ENCODE assay signal across 8 mouse cellular contexts in the genomic region with DNA sequence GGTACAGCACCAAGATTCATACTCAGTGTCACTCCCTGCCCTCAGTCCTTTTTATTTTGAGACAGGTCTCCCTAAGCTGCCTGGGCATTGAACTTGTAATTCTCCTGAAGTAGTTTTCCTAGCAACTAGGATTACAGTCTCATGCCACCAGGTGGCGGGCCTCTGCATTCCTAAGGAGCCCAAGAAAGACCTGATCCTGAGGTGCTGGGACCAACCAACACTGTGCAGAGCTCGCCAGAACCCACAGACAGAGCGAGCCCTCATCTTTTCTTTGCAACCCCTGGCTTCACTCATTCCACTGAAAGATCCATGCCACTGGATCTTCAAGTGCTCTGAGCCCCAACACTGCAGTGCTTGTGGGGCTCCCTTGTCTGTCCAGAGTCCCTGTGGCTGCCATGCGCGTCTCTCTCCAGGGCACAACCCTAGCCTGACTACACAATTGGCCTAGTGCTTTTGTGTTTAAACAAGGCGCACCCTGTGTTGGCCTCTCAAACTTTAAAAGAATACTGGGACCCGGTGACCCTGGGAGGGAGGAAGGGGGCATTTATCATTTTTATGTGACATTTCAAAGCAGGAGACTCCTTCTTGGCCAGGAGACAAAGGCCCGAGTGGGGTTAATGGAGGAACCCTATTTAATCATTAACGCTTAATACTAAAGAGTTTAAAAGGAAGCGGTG.
DNase-seq lines count a peak whose midpoint lies in the region; ATAC-seq and TF ChIP-seq lines count a peak whose summit lies in the region.

No protein-coding gene starts in this region.

- no peaks in the 10 kb centered on the region for H3K9me3 ChIP-seq in midbrain, embryonic 11.5 days (ENCODE audit: control insufficient read depth, low read length)
- no peaks in the 10 kb centered on the region for H3K9me3 ChIP-seq in midbrain, embryonic 15.5 days
- H3K9me3 ChIP-seq in neural tube, embryonic 13.5 days, result no peaks in the 10 kb centered on the region

- no peak overlapping the region for H3K4me3 ChIP-seq in cerebellum, adult 2 months (replicated peaks; ENCODE audit: insufficient read depth, low read depth, low read length)
- no peak overlapping the region for H3K4me3 ChIP-seq in midbrain, embryonic 11.5 days (ENCODE audit: low read depth, low read length)
- no peak overlapping the region for H3K4me3 ChIP-seq in midbrain, embryonic 15.5 days
- H3K4me3 ChIP-seq in neural tube, embryonic 13.5 days, result no peak overlapping the region

- H3K27me3 ChIP-seq in cerebellum, adult 2 months (ENCODE audit: control insufficient read depth, insufficient read depth, low read length), result no peaks in the 10 kb centered on the region
- no peaks in the 10 kb centered on the region for H3K27me3 ChIP-seq in midbrain, embryonic 11.5 days (ENCODE audit: control insufficient read depth, insufficient read depth, low read length)
- H3K27me3 ChIP-seq in midbrain, embryonic 15.5 days (replicated peaks), result 0 out of 2 replicates have a peak, but pooled peaks cover 6% of the 10 kb centered on the region
- peaks cover 53% of the 10 kb centered on the region for H3K27me3 ChIP-seq in neural tube, embryonic 13.5 days

- TF ChIP-seq POLR2A in cerebellum, adult 2 months (IDR thresholded peaks at IDR 0.05; ENCODE audit: borderline replicate concordance, insufficient read depth, low read length), result no peak

- H3K4me2 ChIP-seq in midbrain, embryonic 11.5 days, result no peak overlapping the region
- H3K4me2 ChIP-seq in midbrain, embryonic 15.5 days, result no peak overlapping the region
- no peak overlapping the region for H3K4me2 ChIP-seq in neural tube, embryonic 13.5 days

- H3K4me1 ChIP-seq in cerebellum, adult 2 months (ENCODE audit: control insufficient read depth, insufficient read depth, low read length), result no peaks in the 10 kb centered on the region
- H3K4me1 ChIP-seq in midbrain, embryonic 11.5 days (ENCODE audit: control insufficient read depth, insufficient read depth, low read length), result no peaks in the 10 kb centered on the region
- H3K4me1 ChIP-seq in midbrain, embryonic 15.5 days, result no peaks in the 10 kb centered on the region
- H3K4me1 ChIP-seq in neural tube, embryonic 13.5 days (replicated peaks), result peaks cover 30% of the 10 kb centered on the region

- no peak for ATAC-seq in midbrain, embryonic 11.5 days (ENCODE audit: low FRiP score)
- no peak for ATAC-seq in midbrain, embryonic 15.5 days (replicated peaks)
- peak; percentile 59; the same call in 1 of the 2 replicates for ATAC-seq in neural tube, embryonic 13.5 days (ENCODE audit: low read depth)

- no peak overlapping the region for H3K9ac ChIP-seq in midbrain, embryonic 11.5 days (ENCODE audit: low read length)
- no peak overlapping the region for H3K9ac ChIP-seq in midbrain, embryonic 15.5 days
- no peak overlapping the region for H3K9ac ChIP-seq in neural tube, embryonic 13.5 days

- peak; percentile 29; the same call in 1 of the 2 replicates for TF ChIP-seq CTCF in cerebellum, adult 2 months (IDR thresholded peaks at IDR 0.05; ENCODE audit: borderline replicate concordance, insufficient read depth, low read depth, low read length)

- WGBS in cerebellum, adult 2 months, result 58% methylated on average over 10 of the region's 10 CpGs
- 54% methylated on average over 10 of the region's 10 CpGs for WGBS in midbrain, embryonic 11.5 days
- WGBS in midbrain, embryonic 15.5 days, result 45% methylated on average over 10 of the region's 10 CpGs
- 9% methylated on average over 10 of the region's 10 CpGs for WGBS in neural tube, embryonic 13.5 days

- no peaks in the 10 kb centered on the region for H3K36me3 ChIP-seq in midbrain, embryonic 11.5 days (ENCODE audit: control insufficient read depth, insufficient read depth, low read length)
- H3K36me3 ChIP-seq in midbrain, embryonic 15.5 days (replicated peaks), result no peaks in the 10 kb centered on the region
- H3K36me3 ChIP-seq in neural tube, embryonic 13.5 days, result no peaks in the 10 kb centered on the region

- H3K27ac ChIP-seq in cerebellum, adult 2 months (ENCODE audit: insufficient read depth, low read length), result no peak overlapping the region
- H3K27ac ChIP-seq in midbrain, embryonic 11.5 days (ENCODE audit: low read depth, low read length), result no peak overlapping the region
- no peak overlapping the region for H3K27ac ChIP-seq in midbrain, embryonic 15.5 days
- no peak overlapping the region for H3K27ac ChIP-seq in neural tube, embryonic 13.5 days (replicated peaks)

- no peak for DNase-seq in cerebellum, adult 2 months
- no peak for DNase-seq in cerebellum, adult 9-11 months
- DNase-seq in midbrain, embryonic 11.5 days (ENCODE audit: low spot score, missing footprints), result peak; percentile 89
- peak; percentile 78 for DNase-seq in embryo, embryonic 9.5 days (ENCODE audit: extremely low spot score)
- DNase-seq in kidney, postnatal 4 days, result peak; percentile 79 to 88
- DNase-seq in layer of hippocampus, adult 8-10 months (ENCODE audit: low spot score in 2 of 2), result no peak

Comparison
In these comparisons a context has a peak if more than half of its experiments do, and no peak if none do; other contexts are left out.
1. DNase-seq: peak in midbrain, embryonic 11.5 days (single experiment), embryo, embryonic 9.5 days (single experiment) and kidney, postnatal 4 days (2 of 2); none in cerebellum, adult 2 months (0 of 2), cerebellum, adult 9-11 months (single experiment) and layer of hippocampus, adult 8-10 months (0 of 2).